Mouse (Mus musculus) cerebellum, adult 2 months (tissue): ENCODE results near the gene Gm21093.
"Not testable (repeated sequence)": the region's sequence is repeated elsewhere in the genome, so short reads cannot be mapped to it uniquely, and the experiment has no call there.

Source experiments
- CTCF ChIP-seq: fragments of 200-500 bp; IDR thresholded peaks from 2 replicates; pipeline ENCODE4 v1.5.1; 2011; ENCODE audit warnings: low read depth, mild to moderate bottlenecking, control low read depth, low read length, moderate library complexity, borderline replicate concordance; ENCODE audit not compliant: insufficient read depth
- POLR2A ChIP-seq: fragments of 200-500 bp; IDR thresholded peaks from 2 replicates; pipeline ENCODE4 v1.6.1; 2011; ENCODE audit warnings: low read length, control low read depth, borderline replicate concordance; ENCODE audit not compliant: insufficient read depth

- TF ChIP-seq POLR2A, CTCF: not testable (repeated sequence)
These were observed at the start of gene Gm21093 for GRCm38 (mm10) chr4:42034626-42035025.
